Mouse (Mus musculus): ENCODE results near the gene Ppp1r15a.

The Ppp1r15a gene

DNA sequence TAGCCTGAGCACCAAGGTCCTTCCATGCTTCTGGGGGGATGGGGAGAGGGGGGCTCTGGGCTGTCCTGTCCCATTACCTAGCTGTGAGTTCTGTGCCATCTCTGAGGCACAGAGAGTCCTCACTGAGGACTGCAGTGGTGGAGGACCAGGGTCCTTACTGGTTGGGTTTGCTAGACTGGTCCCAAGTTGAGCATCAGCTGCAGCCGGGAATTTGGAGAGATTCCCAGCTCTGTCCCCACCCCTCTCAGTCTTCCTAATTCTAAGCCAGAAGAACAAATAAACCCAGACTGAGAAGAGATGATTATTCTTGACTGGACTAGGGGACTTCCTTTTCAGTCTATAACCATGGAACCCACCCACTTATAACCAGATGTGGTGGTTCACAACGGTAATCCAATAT, 4.6 kb upstream of the Ppp1r15a start:
- no peak for TF ChIP-seq GATA4 (IDR thresholded peaks at IDR 0.05; ENCODE audit: insufficient replicate concordance, low read length)

DNA sequence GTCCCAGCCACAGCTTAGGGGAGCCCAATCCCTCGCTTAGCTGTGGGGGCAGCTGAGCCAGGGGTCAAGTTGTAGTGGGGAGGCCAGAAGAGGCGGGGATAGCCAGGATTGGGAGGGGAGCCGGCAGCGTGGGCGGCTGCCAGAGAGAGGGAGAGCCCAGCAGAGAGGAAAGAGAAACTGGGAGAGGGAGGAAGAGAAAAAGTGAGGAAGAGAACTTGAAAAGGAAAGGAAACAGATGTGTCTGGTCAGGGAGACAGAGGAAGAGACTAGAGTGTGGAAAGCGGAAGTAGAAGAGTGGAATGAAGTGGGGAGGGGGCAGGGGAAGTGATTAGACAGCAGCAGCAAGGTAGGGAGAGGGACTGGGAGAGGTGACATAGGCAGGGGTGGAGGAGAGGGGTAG, 3.4 kb upstream of the Ppp1r15a start:
- no peak for TF ChIP-seq GATA4 (IDR thresholded peaks at IDR 0.05; ENCODE audit: insufficient replicate concordance, low read length)

DNA sequence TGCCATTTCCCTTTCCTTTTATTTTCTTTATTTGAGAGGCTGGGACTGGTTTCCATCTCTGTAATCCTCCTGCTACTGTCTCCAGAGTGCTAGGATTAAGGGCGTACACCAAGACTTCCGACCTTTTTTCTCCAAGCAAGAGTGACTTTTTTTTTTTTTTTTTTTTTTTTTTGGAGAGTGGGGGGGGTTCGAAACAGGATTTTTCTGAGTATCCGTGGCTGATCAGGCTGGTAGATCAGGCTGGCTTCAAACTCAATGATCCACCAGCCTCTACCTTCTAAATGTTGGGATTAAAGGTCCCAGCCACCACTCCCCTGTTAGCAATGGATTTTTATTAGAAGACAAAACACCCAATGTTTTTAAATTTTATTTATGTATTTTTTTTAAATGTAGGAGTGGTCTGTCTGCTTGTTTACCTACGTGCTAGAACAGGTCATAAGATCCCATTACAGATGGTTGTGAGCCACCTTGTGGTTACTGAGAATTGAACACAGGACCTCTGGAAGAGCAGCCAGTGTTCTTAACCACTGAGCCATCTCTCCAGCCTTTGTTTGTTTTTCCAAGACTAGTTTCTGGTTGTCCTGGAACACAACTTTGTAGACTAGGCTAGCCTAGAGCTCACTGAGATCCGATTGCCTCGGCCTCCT, 529 bp upstream of the Ppp1r15a start:
- TF ChIP-seq GATA4 (IDR thresholded peaks at IDR 0.05; ENCODE audit: insufficient replicate concordance, low read length): no peak

DNA sequence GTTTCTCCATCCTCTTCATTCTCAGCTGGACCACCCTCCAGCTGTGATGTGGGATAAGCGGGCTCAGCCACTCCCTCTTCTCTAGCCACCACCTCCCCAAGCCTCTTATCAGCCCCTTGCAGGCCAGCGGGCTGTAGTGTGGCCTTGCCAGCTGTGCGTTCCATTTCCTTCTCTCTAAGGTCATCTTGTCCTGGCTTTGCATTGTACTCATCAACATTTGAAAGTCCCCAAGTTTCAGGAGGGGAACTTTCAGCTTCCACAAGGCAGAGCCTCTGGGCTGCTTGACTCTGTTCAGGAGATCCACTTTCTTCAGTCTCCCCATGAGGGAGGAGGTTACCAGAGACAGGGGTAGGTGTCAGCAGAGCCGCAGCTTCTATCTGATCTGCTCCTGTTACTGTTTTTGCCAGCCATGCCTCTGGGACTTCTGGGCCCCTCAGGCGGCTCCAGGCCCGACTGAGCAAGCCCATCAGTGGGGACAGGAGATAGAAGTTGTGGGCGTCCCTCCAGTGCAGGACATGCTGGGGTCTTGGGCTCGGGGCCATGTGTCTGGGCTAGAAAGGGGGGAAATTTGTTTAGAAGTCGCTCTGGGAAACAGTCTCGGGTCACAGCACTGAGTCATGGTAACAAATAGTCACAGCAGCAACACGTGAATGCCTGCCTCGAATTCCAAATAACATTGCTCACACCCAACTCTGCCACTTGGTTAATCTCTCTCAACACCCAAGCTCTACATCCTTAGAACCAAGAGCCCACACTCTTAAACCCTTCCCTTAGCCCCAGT, 1.0 kb downstream of the Ppp1r15a start:
- TF ChIP-seq GATA4 (IDR thresholded peaks at IDR 0.05; ENCODE audit: insufficient replicate concordance, low read length): peak; percentile 57; the same call in 1 of the 2 replicates

DNA sequence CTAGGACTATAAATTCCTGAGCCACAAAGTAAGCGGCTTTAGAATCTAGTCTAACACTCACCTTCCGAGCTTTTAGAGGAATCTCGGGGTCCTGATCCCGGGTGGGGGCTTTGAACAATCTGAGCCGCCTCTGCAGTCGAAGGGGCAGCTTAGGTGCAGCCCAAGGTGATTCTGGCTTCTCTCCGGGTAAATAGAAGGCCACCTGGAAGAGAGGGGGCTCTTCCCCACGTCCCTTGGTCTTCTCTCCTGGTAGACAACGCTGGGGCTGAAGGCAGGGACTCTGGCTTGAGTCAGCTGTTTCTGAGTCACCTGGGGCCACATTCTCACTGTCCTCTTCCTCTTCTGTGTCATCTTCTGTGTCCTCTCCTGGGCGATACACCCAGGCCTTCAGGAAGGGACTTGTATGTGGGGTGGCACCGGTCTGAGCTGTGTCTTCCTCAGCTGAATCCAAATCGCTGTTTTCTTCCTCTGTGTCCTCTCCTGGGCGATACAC, 2.3 kb downstream of the Ppp1r15a start:
- no peak for TF ChIP-seq GATA4 (IDR thresholded peaks at IDR 0.05; ENCODE audit: insufficient replicate concordance, low read length)

DNA sequence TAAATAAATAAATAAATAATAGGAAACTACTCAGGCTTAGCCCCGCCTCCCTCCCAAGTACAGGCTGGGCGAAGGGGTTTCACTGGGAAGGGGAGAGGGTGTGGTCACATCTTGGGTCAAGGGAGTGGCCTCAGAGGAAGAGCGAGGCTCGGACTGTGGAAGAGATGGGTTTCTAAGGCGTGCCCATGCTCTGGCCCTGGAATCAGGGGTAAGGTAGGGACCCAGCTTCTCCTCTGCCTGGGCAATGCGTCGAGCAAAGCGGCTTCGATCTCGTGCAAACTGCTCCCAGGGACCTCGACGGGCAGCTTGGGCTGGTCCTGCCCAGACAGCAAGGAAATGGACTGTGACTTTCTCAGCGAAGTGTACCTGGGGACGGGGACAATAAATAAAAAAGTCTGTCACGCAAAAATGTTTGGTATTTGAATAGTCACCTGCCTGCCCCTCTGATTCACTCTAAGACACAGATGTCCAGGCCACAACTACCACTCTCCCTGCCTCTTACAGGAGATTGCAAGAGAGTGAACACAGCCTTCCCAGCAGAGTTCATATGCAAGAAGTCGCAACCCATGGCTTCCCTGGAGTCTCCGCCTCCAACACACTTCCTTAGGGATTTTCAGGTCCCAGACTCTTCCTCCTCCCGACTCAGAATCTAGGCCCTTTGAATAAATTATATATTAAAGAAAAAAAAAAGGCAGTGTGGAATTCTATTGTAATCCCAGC, 3.0 kb downstream of the Ppp1r15a start:
- no peak for TF ChIP-seq GATA4 (IDR thresholded peaks at IDR 0.05; ENCODE audit: insufficient replicate concordance, low read length)

DNA sequence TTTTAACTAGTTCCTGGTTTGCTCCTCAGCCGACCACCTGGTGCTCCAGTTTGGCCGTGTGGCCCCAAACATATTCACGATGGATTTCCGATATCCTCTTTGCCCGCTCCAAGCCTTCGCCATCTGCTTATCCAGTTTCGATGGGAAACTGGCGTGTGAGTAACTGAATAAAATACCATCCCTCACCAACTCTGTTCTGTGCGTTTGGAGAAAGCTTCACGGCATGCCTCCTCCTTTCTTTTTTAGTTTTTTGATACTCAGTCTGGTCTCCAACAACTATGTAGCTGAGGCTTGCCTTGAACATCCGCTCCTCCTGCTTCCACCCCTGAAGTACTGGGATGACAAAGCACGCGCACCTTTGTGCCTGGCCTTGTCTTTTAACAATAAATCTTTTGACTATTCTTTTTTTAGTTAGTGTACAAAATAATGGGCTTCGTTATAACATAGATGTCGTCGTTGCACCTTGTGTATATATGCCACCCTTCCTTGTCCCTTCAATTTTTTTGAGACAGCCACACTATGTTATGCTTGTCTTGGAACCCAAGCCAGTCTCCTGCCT, 3.8 kb downstream of the Ppp1r15a start:
- no peak for TF ChIP-seq GATA4 (IDR thresholded peaks at IDR 0.05; ENCODE audit: insufficient replicate concordance, low read length)

DNA sequence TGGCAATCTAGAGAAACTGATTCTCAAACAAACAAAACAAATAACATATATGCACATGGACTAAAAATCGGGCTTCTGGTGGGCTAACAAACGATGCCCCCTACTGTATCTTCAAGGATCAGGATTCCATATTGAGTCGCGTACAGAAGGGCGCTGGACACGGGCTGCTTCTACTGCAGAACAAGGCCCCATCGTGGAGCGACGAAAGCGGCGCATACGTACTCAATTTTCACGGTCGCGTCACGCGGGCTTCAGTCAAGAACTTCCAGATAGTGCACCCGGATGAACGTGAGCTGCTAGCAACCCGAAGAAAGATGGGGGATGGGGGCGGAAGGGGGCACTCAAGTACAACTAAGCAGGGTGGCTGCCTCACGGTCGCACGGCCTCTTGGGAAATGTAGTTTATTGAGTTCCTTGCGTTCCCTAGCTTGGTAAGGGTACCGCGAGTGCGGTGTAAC, 4.3 kb downstream of the Ppp1r15a start:
- TF ChIP-seq GATA4 (IDR thresholded peaks at IDR 0.05; ENCODE audit: insufficient replicate concordance, low read length): peak; percentile 54; the same call in 1 of the 2 replicates

DNA sequence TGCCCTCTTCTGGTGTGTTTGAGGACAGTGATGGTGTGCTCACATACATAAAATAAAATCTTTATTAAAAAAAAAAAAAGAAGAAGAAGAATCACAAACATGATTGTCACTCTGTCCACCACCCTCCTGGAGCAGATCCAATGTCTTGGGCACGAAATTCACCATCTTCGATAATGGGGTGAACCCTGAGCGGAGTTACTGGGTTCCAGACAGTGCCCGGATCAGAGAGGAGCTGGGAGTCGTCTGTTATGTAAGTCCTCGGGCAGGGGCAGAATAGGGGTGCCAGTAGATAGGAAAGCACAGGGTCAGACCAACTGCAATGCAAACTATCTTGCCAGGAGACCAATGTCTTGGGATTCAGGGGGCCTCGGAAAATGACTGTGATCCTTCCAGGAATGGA, 5.5 kb downstream of the Ppp1r15a start:
- TF ChIP-seq GATA4 (IDR thresholded peaks at IDR 0.05; ENCODE audit: insufficient replicate concordance, low read length): no peak

DNA sequence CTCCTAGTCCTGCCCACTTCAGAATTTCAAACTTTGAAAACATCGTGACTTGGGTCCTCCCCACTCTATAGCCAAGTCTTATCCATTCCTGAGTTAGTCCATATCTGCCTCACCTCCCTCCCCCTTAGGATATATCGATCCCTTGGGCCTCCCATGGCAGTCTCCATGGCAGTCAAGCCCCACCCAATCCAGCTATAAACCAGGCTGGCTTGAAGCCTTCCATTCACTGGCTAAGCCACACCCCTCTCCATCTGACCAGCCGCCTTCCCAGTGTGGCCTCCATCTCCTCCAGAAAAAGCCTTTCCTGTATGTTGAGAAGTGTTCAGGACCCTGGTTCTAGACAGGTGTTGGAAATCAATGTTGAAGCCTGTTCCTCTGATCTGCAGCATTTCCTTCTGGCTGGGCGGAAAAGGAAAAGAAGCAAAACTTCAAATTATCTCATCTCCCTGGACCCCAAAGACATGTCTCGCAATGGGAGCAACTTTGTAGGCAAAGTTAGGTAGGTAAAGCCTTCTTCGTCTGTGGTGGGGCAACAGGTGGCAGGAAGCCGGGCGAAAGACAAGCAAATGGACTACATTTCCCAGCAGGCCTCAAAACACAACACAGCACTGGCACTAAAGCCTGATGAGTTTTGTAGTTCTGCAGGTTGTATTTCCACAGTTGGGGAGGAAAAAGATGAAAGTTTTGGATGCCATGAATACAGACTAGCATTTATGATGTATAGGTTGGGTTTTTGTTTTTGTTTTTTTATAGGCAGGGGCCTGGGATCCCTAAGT, 6.5 kb downstream of the Ppp1r15a start:
- TF ChIP-seq GATA4 (IDR thresholded peaks at IDR 0.05; ENCODE audit: insufficient replicate concordance, low read length): no peak

DNA sequence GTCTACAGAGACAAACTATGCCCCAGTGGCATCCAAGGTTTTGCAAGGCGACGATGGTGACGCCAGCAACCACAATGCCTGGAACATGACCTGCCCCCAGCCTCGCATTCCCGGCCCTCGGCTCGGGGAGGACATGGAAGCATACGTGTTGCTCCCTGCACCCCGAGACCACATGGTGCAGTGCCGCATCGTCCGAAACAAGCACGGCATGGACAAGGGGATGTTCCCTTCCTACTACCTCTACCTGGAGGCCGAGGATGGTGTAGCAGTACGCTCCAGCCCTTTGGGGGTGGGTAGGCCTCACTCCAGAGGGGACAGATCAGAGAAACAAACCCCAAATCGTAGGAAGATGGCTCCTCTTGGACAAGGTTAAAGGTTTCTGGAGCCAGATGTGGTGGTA, 7.5 kb downstream of the Ppp1r15a start:
- TF ChIP-seq GATA4 (IDR thresholded peaks at IDR 0.05; ENCODE audit: insufficient replicate concordance, low read length): no peak

DNA sequence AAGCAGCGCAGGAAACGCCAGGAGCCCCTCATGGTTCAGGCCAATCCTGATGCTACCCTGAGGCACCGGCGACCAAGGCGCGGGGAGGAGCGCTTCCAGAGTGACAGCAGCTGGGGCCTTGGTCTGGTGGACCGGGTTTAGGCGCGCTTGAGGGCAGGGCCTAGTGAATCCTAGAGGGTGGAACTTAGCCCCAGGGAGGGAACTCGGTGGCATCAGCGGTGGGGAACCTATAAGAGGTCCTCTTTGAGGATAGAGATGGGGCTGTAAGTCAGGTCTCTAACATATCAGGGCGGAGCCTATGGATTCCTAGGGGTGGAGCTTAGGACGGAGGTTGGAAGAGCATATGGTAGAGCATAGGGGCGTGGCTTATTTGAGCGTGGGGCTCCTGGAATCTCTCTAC, 10.6 kb downstream of the Ppp1r15a start:
- no peak for TF ChIP-seq GATA4 (IDR thresholded peaks at IDR 0.05; ENCODE audit: insufficient replicate concordance, low read length)

DNA sequence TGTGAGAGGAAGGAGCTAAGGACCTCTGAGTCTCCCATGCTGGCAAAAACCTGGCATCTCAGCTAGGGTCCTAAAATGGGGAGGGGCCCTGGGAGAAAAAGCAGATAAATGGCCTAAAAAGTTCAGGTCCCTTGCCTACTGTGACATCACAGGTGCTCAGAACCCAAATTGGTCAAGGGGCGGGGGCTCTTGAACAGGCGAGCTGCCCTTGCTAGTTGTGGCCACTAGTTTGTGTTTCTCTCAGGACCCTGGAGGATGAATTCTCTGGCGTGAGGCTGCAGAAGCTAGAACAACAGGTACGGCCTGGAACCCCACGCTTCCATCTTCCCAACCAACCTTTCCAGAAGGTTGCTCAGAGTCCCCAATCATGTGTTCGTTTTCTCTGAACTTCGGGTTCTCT, 11.7 kb downstream of the Ppp1r15a start:
- no peak for TF ChIP-seq GATA4 (IDR thresholded peaks at IDR 0.05; ENCODE audit: insufficient replicate concordance, low read length)

DNA sequence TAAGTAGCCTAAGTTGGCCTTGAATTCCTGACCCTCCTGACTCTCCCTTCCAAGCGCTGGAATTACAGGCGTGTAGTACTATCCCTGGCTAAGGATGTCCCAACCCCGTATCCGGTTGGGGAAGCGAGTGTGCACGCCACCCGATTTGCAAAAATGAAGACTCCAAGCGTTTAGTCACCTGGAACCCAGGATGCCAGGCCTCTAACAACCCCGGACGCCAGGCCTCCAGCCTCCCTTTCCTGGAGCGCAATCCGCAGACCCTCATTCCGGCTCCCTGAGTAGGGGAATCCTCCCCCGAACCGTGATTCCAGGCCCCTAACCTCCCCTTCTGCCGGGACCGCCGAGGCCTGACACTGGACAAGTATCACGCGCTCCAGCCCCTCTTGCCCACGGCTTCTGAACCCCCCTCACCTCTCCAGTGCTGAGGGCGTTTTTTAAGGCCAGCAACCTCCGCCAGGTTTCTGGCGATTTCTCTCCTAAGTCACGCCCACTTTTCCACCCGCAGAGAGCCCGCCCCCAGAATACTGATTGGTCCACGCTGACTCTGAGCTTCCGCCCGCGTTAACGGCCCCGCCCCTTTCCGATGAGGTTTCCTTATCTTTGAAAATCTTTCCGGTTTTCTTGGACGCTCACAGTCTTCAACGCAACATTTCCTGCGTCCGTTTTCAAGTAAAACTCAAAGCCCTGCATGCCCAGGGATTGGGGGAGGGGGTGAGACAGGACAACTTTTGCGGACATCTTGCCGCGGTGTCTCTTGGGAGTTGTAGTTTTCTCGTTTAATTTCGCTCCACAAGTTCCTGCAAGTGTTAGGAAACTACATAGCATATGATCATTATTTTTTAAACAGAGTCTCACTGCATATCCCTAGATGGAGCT, 15.9 kb downstream of the Ppp1r15a start, which contains the start of gene Nucb1:
Gene Nucb1 (minus strand): TSS at position 495 of the 876 bp plus-strand sequence.
- peak; percentile 93 for TF ChIP-seq GATA4 (IDR thresholded peaks at IDR 0.05; ENCODE audit: insufficient replicate concordance, low read length)
